Mouse (Mus musculus) spleen, postnatal 10 days (tissue): ENCODE measurements at regions not wholly inside any gene's neighbourhood (a gene's known extent, or its start where the extent isn't known, plus 50 kb on each side); places are given as distances from the start of the nearest gene placed in this dataset.

ENCODE experiments used
- DNase-seq, 2 experiments: peaks; one replicate each; pipeline ENCODE4 v3.0.0; 2021 to 2022; ENCODE audit warnings: low spot score in 2 of 2

GRCm38 (mm10) chr2:116201248-116202223 is 135.9 kb upstream of the Meis2 start:
- DNase-seq, result no peak

- DNase-seq, result no peak
Measured at GRCm38 (mm10) chr2:116200795-116201194, 135.2 kb upstream of the Meis2 start.

DNA sequence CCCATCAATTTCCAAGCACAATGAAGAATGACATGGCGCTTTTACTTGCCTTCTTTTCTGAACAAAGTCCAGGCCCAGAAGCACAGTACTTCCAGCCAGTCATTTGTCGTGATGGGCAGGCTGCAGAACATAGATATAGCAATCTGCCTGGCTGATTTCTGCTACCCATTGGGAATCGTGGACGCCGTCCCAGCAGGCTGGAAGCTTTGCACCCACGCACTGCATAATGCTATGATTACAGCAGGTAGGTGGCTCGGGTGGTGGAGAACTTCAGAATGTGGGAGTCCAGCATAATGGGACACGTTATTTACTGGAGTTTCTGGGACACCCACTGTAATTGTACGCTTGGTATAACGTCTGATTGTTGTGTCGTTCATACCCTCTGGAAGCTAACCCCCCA is 116.2 kb upstream of the Meis2 start:
- no peak for DNase-seq

DNA sequence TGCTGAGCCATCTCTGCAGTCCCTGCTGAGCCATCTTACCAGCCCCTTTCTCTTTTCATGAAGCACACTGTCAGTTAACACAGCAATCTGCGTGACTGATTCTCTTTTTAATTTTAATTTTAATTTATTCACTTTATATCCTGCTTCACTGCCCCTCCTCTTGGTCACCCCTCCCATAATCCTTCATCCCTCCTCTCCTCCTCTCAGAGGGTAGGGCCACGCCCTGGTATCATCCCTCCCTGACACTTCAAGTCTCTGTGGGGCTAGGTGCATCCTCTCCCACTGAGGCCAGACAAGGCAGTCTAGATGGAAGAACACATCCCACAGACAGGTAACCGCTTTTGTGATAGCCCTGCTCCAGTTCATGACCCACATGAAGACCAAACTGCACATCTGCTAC is 111.5 kb upstream of the Meis2 start:
- no peak for DNase-seq

DNA sequence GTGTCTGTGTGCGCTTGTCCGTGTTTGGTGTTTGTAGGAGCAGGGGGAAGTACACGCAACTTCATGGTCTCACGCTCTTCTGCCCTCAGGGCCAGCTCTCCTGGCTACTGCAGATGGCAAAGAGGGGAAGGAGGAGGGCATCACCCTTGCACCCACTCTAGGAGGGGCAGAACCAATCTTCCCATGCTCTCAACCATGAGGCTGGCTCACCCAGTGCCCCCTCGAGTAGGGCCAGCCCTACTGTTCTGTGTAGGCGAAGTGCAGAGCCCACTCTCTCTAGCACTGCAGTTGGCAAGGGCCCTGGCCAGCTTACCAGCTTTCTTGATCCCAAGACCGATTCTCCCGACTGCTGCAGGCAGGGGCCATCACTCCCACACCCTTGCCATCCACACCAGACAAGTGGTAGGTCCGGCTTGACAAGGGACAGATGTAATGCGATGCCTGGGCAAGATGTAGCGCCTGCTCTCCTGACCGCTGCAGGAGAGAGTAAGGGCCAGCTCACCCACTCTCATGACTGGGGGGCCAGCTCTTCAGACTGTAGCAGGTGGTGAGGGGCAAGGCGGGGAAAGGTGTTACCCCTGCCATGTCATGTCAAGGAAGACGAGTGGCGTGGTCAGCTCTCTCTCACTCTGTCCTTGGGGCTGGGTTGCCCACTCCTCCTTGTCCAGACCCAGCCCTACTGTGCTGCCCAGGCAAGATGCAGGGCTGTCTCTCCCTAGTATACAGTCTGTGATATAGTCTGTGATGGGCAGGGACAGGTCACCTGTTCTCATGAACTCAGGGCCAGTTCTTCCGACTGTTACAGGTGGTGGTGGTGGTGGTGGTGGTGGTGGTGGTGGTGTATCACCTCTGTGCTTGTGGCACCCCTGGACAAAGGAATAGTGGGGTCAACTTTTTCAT is 100.5 kb upstream of the Meis2 start:
- DNase-seq, result no peak
